ENCODE assay signal across 8 mouse cellular contexts in the genomic region with DNA sequence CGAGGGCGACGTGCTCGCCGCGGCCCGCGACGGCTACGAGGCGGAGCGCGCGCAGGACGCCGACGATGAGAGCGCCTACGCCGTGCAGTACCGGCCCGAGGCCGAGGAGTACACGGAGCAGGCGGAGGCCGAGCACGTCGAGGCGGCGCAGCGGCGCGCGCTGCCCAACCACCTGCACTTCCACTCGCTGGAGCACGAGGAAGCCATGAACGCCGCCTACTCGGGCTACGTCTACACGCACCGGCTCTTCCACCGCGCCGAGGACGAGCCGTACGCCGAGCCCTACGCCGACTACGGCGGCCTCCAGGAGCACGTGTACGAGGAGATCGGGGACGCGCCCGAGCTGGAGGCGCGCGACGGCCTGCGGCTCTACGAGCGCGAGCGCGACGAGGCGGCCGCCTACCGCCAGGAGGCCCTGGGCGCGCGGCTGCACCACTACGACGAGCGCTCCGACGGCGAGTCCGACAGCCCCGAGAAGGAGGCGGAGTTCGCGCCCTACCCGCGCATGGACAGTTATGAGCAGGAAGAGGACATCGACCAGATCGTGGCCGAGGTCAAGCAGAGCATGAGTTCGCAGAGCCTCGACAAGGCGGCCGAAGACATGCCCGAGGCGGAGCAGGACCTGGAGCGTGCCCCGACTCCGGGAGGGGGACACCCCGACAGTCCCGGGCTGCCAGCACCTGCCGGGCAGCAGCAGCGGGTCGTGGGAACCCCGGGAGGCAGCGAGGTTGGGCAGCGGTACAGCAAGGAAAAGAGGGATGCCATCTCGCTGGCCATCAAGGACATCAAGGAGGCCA.
A peak's percentile ranks its signal among the peaks of the same experiment; 100 is the strongest.
DNase-seq lines count a peak whose midpoint lies in the region; ATAC-seq lines count a peak whose summit lies in the region.

No protein-coding gene starts in this region.

- peak; percentile 58 for DNase-seq in layer of hippocampus, adult 11-12 months (ENCODE audit: low spot score)
- DNase-seq in layer of hippocampus, adult 9-10 months (ENCODE audit: low spot score): no peak
- DNase-seq in kidney, postnatal 36 days: peak; percentile 2 to 32
- no peak for DNase-seq in MN1 (ENCODE audit: low spot score)

- no peaks in the 10 kb centered on the region for H3K36me3 ChIP-seq in forebrain, embryonic 15.5 days
- H3K36me3 ChIP-seq in heart, embryonic 16.5 days (ENCODE audit: control insufficient read depth, insufficient read depth): no peaks in the 10 kb centered on the region
- no peaks in the 10 kb centered on the region for H3K36me3 ChIP-seq in liver, embryonic 15.5 days (replicated peaks)
- H3K36me3 ChIP-seq in neural tube, embryonic 15.5 days: no peaks in the 10 kb centered on the region

- H3K4me3 ChIP-seq in forebrain, embryonic 15.5 days: peak overlapping the region; percentile 44
- H3K4me3 ChIP-seq in heart, embryonic 16.5 days (ENCODE audit: low read length): peak overlapping the region; percentile 57
- peak overlapping the region; percentile 14; the same call in 1 of the 2 replicates for H3K4me3 ChIP-seq in liver, embryonic 15.5 days (replicated peaks)
- peak overlapping the region; percentile 36 for H3K4me3 ChIP-seq in neural tube, embryonic 15.5 days (replicated peaks)

- WGBS in forebrain, embryonic 15.5 days: 18% methylated on average over 110 of the region's 110 CpGs
- 16% methylated on average over 110 of the region's 110 CpGs for WGBS in heart, embryonic 16.5 days
- 19% methylated on average over 110 of the region's 110 CpGs for WGBS in liver, embryonic 15.5 days (ENCODE audit: insufficient replicate concordance)
- 18% methylated on average over 110 of the region's 110 CpGs for WGBS in neural tube, embryonic 15.5 days

- H3K9ac ChIP-seq in forebrain, embryonic 15.5 days (replicated peaks): peak overlapping the region; percentile 27
- H3K9ac ChIP-seq in heart, embryonic 16.5 days (ENCODE audit: low read length): peak overlapping the region; percentile 60
- H3K9ac ChIP-seq in liver, embryonic 15.5 days: no peak overlapping the region
- H3K9ac ChIP-seq in neural tube, embryonic 15.5 days (replicated peaks): peak overlapping the region; percentile 34; the same call in 1 of the 2 replicates

- H3K4me2 ChIP-seq in forebrain, embryonic 15.5 days (replicated peaks): peak overlapping the region; percentile 57
- peak overlapping the region; percentile 76 for H3K4me2 ChIP-seq in heart, embryonic 16.5 days (ENCODE audit: low read depth, low read length)
- peak overlapping the region; percentile 52 for H3K4me2 ChIP-seq in liver, embryonic 15.5 days
- peak overlapping the region; percentile 54 for H3K4me2 ChIP-seq in neural tube, embryonic 15.5 days

- peak; percentile 89 for ATAC-seq in forebrain, embryonic 15.5 days (replicated peaks)
- ATAC-seq in heart, embryonic 16.5 days (replicated peaks; ENCODE audit: extremely low read depth, insufficient read depth, low FRiP score): peak; percentile 52
- ATAC-seq in liver, embryonic 15.5 days (ENCODE audit: insufficient read depth): no peak
- ATAC-seq in neural tube, embryonic 15.5 days (ENCODE audit: low FRiP score): peak; percentile 77

- H3K27ac ChIP-seq in forebrain, embryonic 15.5 days (replicated peaks): no peak overlapping the region
- no peak overlapping the region for H3K27ac ChIP-seq in heart, embryonic 16.5 days (ENCODE audit: low read length)
- no peak overlapping the region for H3K27ac ChIP-seq in liver, embryonic 15.5 days (replicated peaks)
- peak overlapping the region; percentile 64 for H3K27ac ChIP-seq in neural tube, embryonic 15.5 days (replicated peaks)

- H3K4me1 ChIP-seq in forebrain, embryonic 15.5 days: peaks cover 11% of the 10 kb centered on the region; the same call in 1 of the 2 replicates
- H3K4me1 ChIP-seq in heart, embryonic 16.5 days (ENCODE audit: control insufficient read depth, insufficient read depth, low read length): 0 out of 2 replicates have a peak, but pooled peaks cover 3% of the 10 kb centered on the region
- no peaks in the 10 kb centered on the region for H3K4me1 ChIP-seq in liver, embryonic 15.5 days (replicated peaks)
- peaks cover 24% of the 10 kb centered on the region for H3K4me1 ChIP-seq in neural tube, embryonic 15.5 days

- no peaks in the 10 kb centered on the region for H3K9me3 ChIP-seq in forebrain, embryonic 15.5 days
- H3K9me3 ChIP-seq in heart, embryonic 16.5 days (replicated peaks; ENCODE audit: control insufficient read depth, low read length): no peaks in the 10 kb centered on the region
- no peaks in the 10 kb centered on the region for H3K9me3 ChIP-seq in liver, embryonic 15.5 days (replicated peaks)
- no peaks in the 10 kb centered on the region for H3K9me3 ChIP-seq in neural tube, embryonic 15.5 days (replicated peaks)

- H3K27me3 ChIP-seq in forebrain, embryonic 15.5 days: peaks cover 15% of the 10 kb centered on the region; the same call in 1 of the 2 replicates
- peaks cover 15% of the 10 kb centered on the region for H3K27me3 ChIP-seq in heart, embryonic 16.5 days (ENCODE audit: control insufficient read depth, insufficient read depth, low read length)
- peaks cover 35% of the 10 kb centered on the region for H3K27me3 ChIP-seq in liver, embryonic 15.5 days
- peaks cover 10% of the 10 kb centered on the region; the same call in 1 of the 2 replicates for H3K27me3 ChIP-seq in neural tube, embryonic 15.5 days (replicated peaks)

Comparison
In these comparisons a context has a peak if more than half of its experiments do, and no peak if none do; other contexts are left out.
1. DNase-seq: peak in layer of hippocampus, adult 11-12 months (single experiment) and kidney, postnatal 36 days (2 of 2); none in layer of hippocampus, adult 9-10 months (single experiment) and MN1 (single experiment).
2. Peak in every context shown above with its lines, with median percentiles within 50 percentile points of each other: H3K4me2 ChIP-seq and H3K4me3 ChIP-seq.